Mouse (Mus musculus) limb, embryonic 12.5 days (tissue): ENCODE results near the gene Sacs. TPM values are rescaled to one million over a fixed set of nuclear protein-coding genes. Genes with fewer than 3 reads are reported as not detected.
"Not testable (repeated sequence)": the region's sequence is repeated elsewhere in the genome, so short reads cannot be mapped to it uniquely, and the experiment has no call there.

Experiments used
- ATAC-seq: fragments of 200-750 bp; cut with Nextera tagmentation; 2 replicates; pipeline ENCODE4 v1.8.0; 2017; ENCODE audit warnings: low read depth, moderate TSS enrichment; ENCODE audit not compliant: insufficient number of reproducible peaks, insufficient read depth, low FRiP score, low TSS enrichment
- H3K27ac ChIP-seq: fragments of 300-500 bp; sonication (generic); 2 replicates; pipeline ENCODE4 v1.5.1; 2016; ENCODE audit warnings: mild to moderate bottlenecking, moderate library complexity
- H3K27me3 ChIP-seq: fragments of 300-500 bp; sonication (generic); 2 replicates; pipeline ENCODE4 v1.6.1; 2016; ENCODE audit warnings: mild to moderate bottlenecking, moderate library complexity
- H3K36me3 ChIP-seq: fragments of 300-500 bp; sonication (generic); 2 replicates; pipeline ENCODE4 v1.6.1; 2016; ENCODE audit warnings: mild to moderate bottlenecking, moderate library complexity
- H3K4me1 ChIP-seq: fragments of 300-500 bp; sonication (generic); replicated peaks from 2 replicates; pipeline ENCODE4 v1.6.1; 2016
- H3K4me2 ChIP-seq: fragments of 300-500 bp; sonication (generic); 2 replicates; pipeline ENCODE4 v1.6.1; 2016; ENCODE audit warnings: mild to moderate bottlenecking, moderate library complexity
- H3K4me3 ChIP-seq: fragments of 300-500 bp; sonication (generic); replicated peaks from 2 replicates; pipeline ENCODE4 v1.5.1; 2016; ENCODE audit warnings: mild to moderate bottlenecking
- H3K9ac ChIP-seq: fragments of 300-500 bp; sonication (generic); replicated peaks from 2 replicates; pipeline ENCODE4 v1.6.1; 2016; ENCODE audit warnings: mild to moderate bottlenecking, moderate library complexity
- H3K9me3 ChIP-seq: fragments of 300-500 bp; sonication (generic); 2 replicates; pipeline ENCODE4 v1.6.1; 2016; ENCODE audit warnings: mild to moderate bottlenecking, moderate library complexity
- WGBS: fragments of 180-500 bp; shearing (Covaris S2); methylation state at CpG from one replicate; pipeline ENCODE4 v1.1.7; 2016; 5-methylcytosine and 5-hydroxymethylcytosine counted together
- polyA plus RNA-seq: library from polyadenylated mRNA; unstranded; fragments of >200 nt; fragmentation: Nextera tagmentation; extraction: Ambion mirVana; gene quantifications from 2 replicates; pipeline ENCODE4 v1.2.1, GENCODE M21; 2016

The Sacs gene
- polyA plus RNA-seq, 1 experiment from 2014 or later: 3.4 TPM

GRCm38 (mm10) chr14:61128961-61129507 is 9.2 kb upstream of the Sacs start:
- ATAC-seq: no peak
- no peak overlapping the region for H3K4me2 ChIP-seq
- no peaks in the 10 kb centered on the region for H3K9me3 ChIP-seq
- H3K9ac ChIP-seq: no peak overlapping the region
- H3K27ac ChIP-seq: no peak overlapping the region
- no peaks in the 10 kb centered on the region for H3K4me1 ChIP-seq
- 77% methylated on average over 7 of the region's 7 CpGs for WGBS
- no peaks in the 10 kb centered on the region for H3K36me3 ChIP-seq
- no peak overlapping the region for H3K4me3 ChIP-seq
- no peaks in the 10 kb centered on the region for H3K27me3 ChIP-seq

- Histone ChIP-seq H3K4me1 (no peaks in the 10 kb centered on the region), H3K27me3 (peaks cover 5% of the 10 kb centered on the region; the same call in 1 of the 2 replicates), H3K9me3 (no peaks in the 10 kb centered on the region), H3K36me3 (no peaks in the 10 kb centered on the region), H3K4me2 (no peak overlapping the region), H3K4me3 (no peak overlapping the region), H3K9ac (no peak overlapping the region), H3K27ac (no peak overlapping the region)
- WGBS: 91% methylated on average over 1 of the region's 1 CpGs
- no peak for ATAC-seq
Observed at GRCm38 (mm10) chr14:61132556-61132955, 5.7 kb upstream of the Sacs start.

GRCm38 (mm10) chr14:61134381-61135030 is 3.8 kb upstream of the Sacs start:
- H3K9ac ChIP-seq: no peak overlapping the region
- H3K27me3 ChIP-seq: peaks cover 21% of the 10 kb centered on the region
- H3K4me2 ChIP-seq: no peak overlapping the region
- H3K4me1 ChIP-seq: no peaks in the 10 kb centered on the region; the same call in 1 of the 2 replicates
- H3K9me3 ChIP-seq: no peaks in the 10 kb centered on the region
- no peak overlapping the region for H3K4me3 ChIP-seq
- no peak overlapping the region for H3K27ac ChIP-seq
- ATAC-seq: no peak
- no peaks in the 10 kb centered on the region for H3K36me3 ChIP-seq
- WGBS: 57% methylated on average over 5 of the region's 5 CpGs

- Histone ChIP-seq H3K36me3 (no peaks in the 10 kb centered on the region), H3K4me2 (no peak overlapping the region), H3K9me3 (no peaks in the 10 kb centered on the region), H3K27ac (no peak overlapping the region), H3K27me3 (peaks cover 24% of the 10 kb centered on the region), H3K9ac (no peak overlapping the region), H3K4me3 (no peak overlapping the region), H3K4me1 (no peaks in the 10 kb centered on the region; the same call in 1 of the 2 replicates)
- ATAC-seq: no peak
- WGBS: 73% methylated on average over 5 of the region's 5 CpGs
Observed at GRCm38 (mm10) chr14:61137410-61137809, 847 bp upstream of the Sacs start.

- peak overlapping the region; percentile 53 for H3K4me3 ChIP-seq
- H3K27ac ChIP-seq: no peak overlapping the region
- no peaks in the 10 kb centered on the region for H3K9me3 ChIP-seq
- 23% methylated on average over 8 of the region's 8 CpGs for WGBS
- H3K4me1 ChIP-seq: no peaks in the 10 kb centered on the region; the same call in 1 of the 2 replicates
- no peak for ATAC-seq
- H3K9ac ChIP-seq: peak overlapping the region; percentile 63
- no peaks in the 10 kb centered on the region for H3K36me3 ChIP-seq
- peak overlapping the region; percentile 71 for H3K4me2 ChIP-seq
- peaks cover 24% of the 10 kb centered on the region for H3K27me3 ChIP-seq
Observed at GRCm38 (mm10) chr14:61138727-61139067, 440 bp downstream of the Sacs start.

- no peaks in the 10 kb centered on the region for H3K36me3 ChIP-seq
- H3K4me1 ChIP-seq: no peaks in the 10 kb centered on the region; the same call in 1 of the 2 replicates
- H3K27ac ChIP-seq: no peak overlapping the region
- ATAC-seq: no peak
- no peaks in the 10 kb centered on the region for H3K9me3 ChIP-seq
- no peak overlapping the region for H3K9ac ChIP-seq
- no peak overlapping the region for H3K4me3 ChIP-seq
- no peak overlapping the region for H3K4me2 ChIP-seq
- 41% methylated on average over 8 of the region's 8 CpGs for WGBS
- H3K27me3 ChIP-seq: peaks cover 17% of the 10 kb centered on the region
Observed at GRCm38 (mm10) chr14:61143358-61143757, 5.1 kb downstream of the Sacs start.

- Histone ChIP-seq H3K27ac (no peak overlapping the region), H3K4me1 (no peaks in the 10 kb centered on the region), H3K36me3 (no peaks in the 10 kb centered on the region), H3K4me2 (no peak overlapping the region), H3K9ac (no peak overlapping the region), H3K27me3 (peaks cover 14% of the 10 kb centered on the region), H3K4me3 (no peak overlapping the region), H3K9me3 (no peaks in the 10 kb centered on the region)
- 43% methylated on average over 11 of the region's 11 CpGs for WGBS
- no peak for ATAC-seq
Observed at GRCm38 (mm10) chr14:61143869-61144268, 5.6 kb downstream of the Sacs start.

- not testable (repeated sequence) for H3K4me2 ChIP-seq, H3K27ac ChIP-seq, ATAC-seq, H3K4me1 ChIP-seq, H3K9me3 ChIP-seq, H3K9ac ChIP-seq, H3K27me3 ChIP-seq, H3K4me3 ChIP-seq, H3K36me3 ChIP-seq
- WGBS: 91% methylated on average over 12 of the region's 13 CpGs
Observed at GRCm38 (mm10) chr14:61150416-61150815, 12.2 kb downstream of the Sacs start.

- Histone ChIP-seq H3K4me1 (no peaks in the 10 kb centered on the region), H3K27ac (no peak overlapping the region), H3K36me3 (no peaks in the 10 kb centered on the region), H3K27me3 (no peaks in the 10 kb centered on the region), H3K9me3 (no peaks in the 10 kb centered on the region), H3K9ac (no peak overlapping the region), H3K4me2 (no peak overlapping the region), H3K4me3 (no peak overlapping the region)
- WGBS: 85% methylated on average over 6 of the region's 6 CpGs
- ATAC-seq: no peak
Observed at GRCm38 (mm10) chr14:61154900-61155585, 16.8 kb downstream of the Sacs start.

- no peak for ATAC-seq
- H3K4me2 ChIP-seq: no peak overlapping the region
- no peak overlapping the region for H3K4me3 ChIP-seq
- H3K27me3 ChIP-seq: no peaks in the 10 kb centered on the region
- no peak overlapping the region for H3K9ac ChIP-seq
- no peaks in the 10 kb centered on the region for H3K36me3 ChIP-seq
- peaks cover under 1% of the 10 kb centered on the region; the same call in 1 of the 2 replicates for H3K4me1 ChIP-seq
- H3K9me3 ChIP-seq: no peaks in the 10 kb centered on the region
- no peak overlapping the region for H3K27ac ChIP-seq
Observed at GRCm38 (mm10) chr14:61155687-61156086, 17.4 kb downstream of the Sacs start.

- not testable (repeated sequence) for H3K27ac ChIP-seq, H3K9ac ChIP-seq, ATAC-seq, H3K9me3 ChIP-seq, H3K27me3 ChIP-seq, H3K36me3 ChIP-seq, H3K4me3 ChIP-seq, H3K4me2 ChIP-seq
- H3K4me1 ChIP-seq: peaks cover 18% of the 10 kb centered on the region
- WGBS: 74% methylated on average over 7 of the region's 7 CpGs
Observed at GRCm38 (mm10) chr14:61157426-61157825, 19.2 kb downstream of the Sacs start.
